Mouse (Mus musculus) midbrain, embryonic 10.5 days (tissue): ENCODE results near the gene Unc5cl. TPM values are rescaled to one million over a fixed set of nuclear protein-coding genes. Genes with fewer than 3 reads are reported as not detected.

Source experiments
- DNase-seq: peaks from one replicate; pipeline ENCODE4 v3.0.0-alpha.2; 2017; ENCODE audit warnings: low spot score
- H3K27ac ChIP-seq: fragments of 300-500 bp; sonication (generic); replicated peaks from 2 replicates; pipeline ENCODE4 v1.5.1; 2016; ENCODE audit warnings: mild to moderate bottlenecking
- H3K27me3 ChIP-seq: fragments of 300-500 bp; sonication (generic); 2 replicates; pipeline ENCODE4 v1.6.1; 2016; ENCODE audit warnings: low read depth, mild to moderate bottlenecking; ENCODE audit not compliant: poor library complexity, severe bottlenecking
- H3K36me3 ChIP-seq: fragments of 300-500 bp; sonication (generic); 2 replicates; pipeline ENCODE4 v1.6.1; 2016; ENCODE audit warnings: mild to moderate bottlenecking, moderate library complexity
- H3K4me1 ChIP-seq: fragments of 300-500 bp; sonication (generic); 2 replicates; pipeline ENCODE4 v1.6.1; 2016
- H3K4me3 ChIP-seq: fragments of 300-500 bp; sonication (generic); 2 replicates; pipeline ENCODE4 v1.5.1; 2016; ENCODE audit warnings: mild to moderate bottlenecking, moderate library complexity
- H3K9me3 ChIP-seq: fragments of 300-500 bp; sonication (generic); replicated peaks from 2 replicates; pipeline ENCODE4 v1.6.1; 2016; ENCODE audit warnings: mild to moderate bottlenecking
- WGBS: fragments of 180-500 bp; shearing (Covaris S2); methylation state at CpG from one replicate; pipeline ENCODE4 v1.1.7; 2016; 5-methylcytosine and 5-hydroxymethylcytosine counted together
- polyA plus RNA-seq: library from polyadenylated mRNA; unstranded; fragments of >200 nt; fragmentation: Nextera tagmentation; extraction: Ambion mirVana; gene quantifications from 2 replicates; pipeline ENCODE4 v1.2.1, GENCODE M21; 2016

The Unc5cl gene
- polyA plus RNA-seq, 1 experiment from 2014 or later = not detected

DNA sequence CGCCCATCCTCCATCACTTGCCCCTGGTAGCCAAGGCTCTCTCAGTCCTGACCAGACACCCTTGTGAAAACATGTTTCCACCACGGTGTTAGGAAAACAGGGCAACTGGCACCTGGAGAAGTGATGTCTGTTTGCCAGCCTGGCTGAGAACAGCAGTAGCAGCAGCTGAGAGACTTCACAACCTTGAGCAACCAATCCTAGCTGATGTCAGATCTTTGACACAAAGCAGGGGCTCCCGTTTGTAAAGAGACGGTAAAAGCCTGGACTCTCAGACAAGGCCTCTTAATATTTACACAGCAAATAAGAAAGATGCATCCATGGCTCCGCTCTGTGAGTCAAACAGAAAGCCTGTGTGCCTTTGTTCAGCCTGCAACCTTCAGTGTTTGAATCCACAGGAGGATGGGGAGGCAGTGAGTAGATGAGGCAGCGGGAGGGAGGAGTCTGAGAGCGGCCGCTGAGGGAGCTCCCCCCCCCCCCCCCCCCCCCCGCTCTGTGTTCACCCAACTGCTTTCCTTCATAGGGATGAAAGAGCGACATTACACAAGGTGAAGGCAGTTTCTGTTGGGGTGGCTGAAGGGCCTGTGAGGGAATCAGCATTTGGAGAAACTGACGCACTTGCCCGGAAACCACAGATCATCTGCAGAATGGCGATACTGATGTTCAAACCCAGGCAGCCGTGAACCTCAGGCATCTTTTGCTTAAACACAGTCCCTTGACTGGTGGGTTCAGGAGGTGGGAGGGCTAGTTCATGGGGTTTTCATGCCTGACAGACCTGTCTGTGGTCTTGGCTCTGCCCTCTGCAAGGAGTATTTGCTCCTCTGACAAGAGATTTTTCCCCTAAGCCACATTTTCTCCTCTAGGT lies 79.4 kb downstream of the Unc5cl start:
- 45% methylated on average over 14 of the region's 14 CpGs for WGBS
- DNase-seq = no peak
- Histone ChIP-seq H3K27me3 (no peaks in the 10 kb centered on the region), H3K36me3 (no peaks in the 10 kb centered on the region), H3K4me1 (peaks cover 13% of the 10 kb centered on the region), H3K27ac (peak overlapping the region; percentile 72), H3K4me3 (no peak overlapping the region), H3K9me3 (0 out of 2 replicates have a peak, but pooled peaks cover 5% of the 10 kb centered on the region)

DNA sequence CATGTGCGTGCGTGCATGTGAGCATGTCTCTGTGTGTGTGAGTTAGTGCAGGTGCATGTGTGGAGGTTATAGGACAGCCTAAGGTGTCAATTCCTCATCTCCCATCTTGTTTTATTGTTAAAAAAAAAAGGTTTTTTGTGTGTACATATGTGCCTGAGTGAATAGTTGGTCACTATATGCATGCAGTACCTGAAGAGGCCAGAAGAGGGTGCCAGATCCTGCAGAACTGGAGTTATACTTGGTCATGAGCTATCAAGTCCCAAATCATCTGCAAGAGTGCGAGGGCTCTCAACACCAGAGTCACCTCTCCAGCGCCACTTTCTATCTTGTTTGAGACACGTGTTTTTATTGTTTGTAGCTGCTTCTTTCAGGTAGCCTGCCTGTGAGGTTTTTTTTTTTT lies 83.6 kb downstream of the Unc5cl start:
- no peak overlapping the region for H3K4me3 ChIP-seq
- peak; percentile 48 for DNase-seq
- H3K27ac ChIP-seq = no peak overlapping the region
- H3K27me3 ChIP-seq = no peaks in the 10 kb centered on the region
- peaks cover 11% of the 10 kb centered on the region for H3K4me1 ChIP-seq
- 84% methylated on average over 5 of the region's 5 CpGs for WGBS
- H3K9me3 ChIP-seq = 0 out of 2 replicates have a peak, but pooled peaks cover 5% of the 10 kb centered on the region
- no peaks in the 10 kb centered on the region for H3K36me3 ChIP-seq

DNA sequence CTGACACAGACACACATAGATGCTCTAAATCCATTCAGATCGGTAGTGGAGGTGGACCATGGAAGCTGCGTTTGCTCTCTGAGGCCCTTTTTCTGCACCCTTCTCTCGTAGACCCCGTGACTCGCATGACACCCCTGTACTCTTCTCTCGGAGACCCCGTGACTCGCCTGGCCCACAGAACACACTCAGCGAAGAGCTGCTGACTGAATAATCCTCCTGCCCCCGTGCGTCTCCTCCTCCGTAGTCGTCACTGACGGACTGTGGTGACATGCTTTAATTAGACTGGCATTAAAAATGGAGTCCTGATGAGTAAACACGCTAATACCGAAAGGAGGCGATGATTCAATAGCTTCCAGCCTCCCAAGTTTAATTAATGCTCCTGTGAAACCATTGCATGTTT lies 84.6 kb downstream of the Unc5cl start:
- WGBS = 92% methylated on average over 17 of the region's 17 CpGs
- Histone ChIP-seq H3K4me1 (0 out of 2 replicates have a peak, but pooled peaks cover under 1% of the 10 kb centered on the region), H3K4me3 (no peak overlapping the region), H3K27ac (no peak overlapping the region), H3K27me3 (no peaks in the 10 kb centered on the region), H3K9me3 (0 out of 2 replicates have a peak, but pooled peaks cover 5% of the 10 kb centered on the region), H3K36me3 (no peaks in the 10 kb centered on the region)
- no peak for DNase-seq

DNA sequence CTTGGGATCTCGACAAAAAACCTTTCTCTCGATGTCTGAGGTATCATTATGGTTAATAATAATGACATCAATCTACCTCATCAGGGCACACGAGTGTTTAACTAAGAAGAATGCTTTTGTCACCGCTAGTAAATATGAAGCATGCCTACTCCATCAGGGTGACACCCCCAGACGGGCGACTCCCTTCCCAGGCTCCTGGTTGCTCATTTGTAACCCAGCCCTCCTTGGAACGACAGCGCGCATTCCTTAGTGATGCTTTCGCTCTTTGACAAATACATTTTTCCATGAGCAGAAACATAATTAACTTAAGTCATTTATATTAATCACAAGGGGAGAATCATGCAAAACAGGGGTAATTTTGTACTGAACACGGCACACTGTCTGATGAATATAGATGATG lies 88.0 kb downstream of the Unc5cl start:
- Histone ChIP-seq H3K4me3 (no peak overlapping the region), H3K27me3 (no peaks in the 10 kb centered on the region), H3K36me3 (no peaks in the 10 kb centered on the region), H3K27ac (no peak overlapping the region), H3K9me3 (0 out of 2 replicates have a peak, but pooled peaks cover 5% of the 10 kb centered on the region), H3K4me1 (peaks cover 5% of the 10 kb centered on the region; the same call in 1 of the 2 replicates)
- 91% methylated on average over 11 of the region's 11 CpGs for WGBS
- no peak for DNase-seq

DNA sequence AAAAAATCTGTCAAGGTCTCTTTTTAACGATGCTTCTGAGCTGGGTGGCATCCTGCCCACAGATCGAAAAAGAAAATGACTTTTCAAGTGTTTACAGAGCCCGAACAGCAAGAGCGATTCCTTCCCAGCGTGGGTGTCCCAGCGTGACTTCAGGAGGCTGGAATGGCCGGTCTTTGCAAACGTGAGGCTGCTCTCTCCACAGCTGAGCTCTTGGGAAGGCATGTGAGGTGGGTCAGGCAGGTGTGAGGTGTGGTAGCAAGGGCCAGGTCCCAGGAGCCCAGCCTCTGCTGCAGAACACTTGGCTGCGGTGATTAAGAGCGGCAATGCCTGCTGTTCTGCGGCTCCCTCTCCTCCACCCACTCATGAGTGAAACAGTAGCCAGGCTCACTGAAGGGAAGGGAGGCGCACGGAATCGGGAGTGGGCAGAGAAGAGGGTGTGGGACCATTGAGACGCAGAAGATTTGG lies 88.6 kb downstream of the Unc5cl start:
- no peak overlapping the region for H3K27ac ChIP-seq
- H3K27me3 ChIP-seq = no peaks in the 10 kb centered on the region
- peaks cover 5% of the 10 kb centered on the region; the same call in 1 of the 2 replicates for H3K4me1 ChIP-seq
- DNase-seq = no peak
- 0 out of 2 replicates have a peak, but pooled peaks cover 3% of the 10 kb centered on the region for H3K9me3 ChIP-seq
- WGBS = 81% methylated on average over 15 of the region's 15 CpGs
- no peak overlapping the region for H3K4me3 ChIP-seq
- H3K36me3 ChIP-seq = no peaks in the 10 kb centered on the region

DNA sequence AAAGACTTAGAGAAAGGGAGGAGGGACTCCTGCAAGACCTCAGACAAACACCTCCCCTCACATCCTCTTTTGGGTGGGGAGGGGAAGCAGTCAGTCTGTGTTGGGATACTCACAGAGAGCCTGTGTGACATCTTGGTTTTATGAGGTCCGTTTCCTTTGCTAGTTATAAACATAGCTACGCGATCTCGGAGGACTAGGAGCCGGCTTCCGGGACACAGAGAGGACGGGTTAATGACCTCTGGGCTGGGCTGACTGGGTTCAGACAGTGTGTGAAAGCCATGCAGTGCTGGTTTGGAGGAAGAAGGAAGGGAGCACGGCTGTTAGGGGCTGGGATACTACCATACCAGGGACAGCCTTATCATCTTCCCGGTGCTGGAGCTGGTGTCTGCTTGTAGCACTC lies 90.0 kb downstream of the Unc5cl start:
- DNase-seq = no peak
- no peak overlapping the region for H3K4me3 ChIP-seq
- 85% methylated on average over 9 of the region's 9 CpGs for WGBS

DNA sequence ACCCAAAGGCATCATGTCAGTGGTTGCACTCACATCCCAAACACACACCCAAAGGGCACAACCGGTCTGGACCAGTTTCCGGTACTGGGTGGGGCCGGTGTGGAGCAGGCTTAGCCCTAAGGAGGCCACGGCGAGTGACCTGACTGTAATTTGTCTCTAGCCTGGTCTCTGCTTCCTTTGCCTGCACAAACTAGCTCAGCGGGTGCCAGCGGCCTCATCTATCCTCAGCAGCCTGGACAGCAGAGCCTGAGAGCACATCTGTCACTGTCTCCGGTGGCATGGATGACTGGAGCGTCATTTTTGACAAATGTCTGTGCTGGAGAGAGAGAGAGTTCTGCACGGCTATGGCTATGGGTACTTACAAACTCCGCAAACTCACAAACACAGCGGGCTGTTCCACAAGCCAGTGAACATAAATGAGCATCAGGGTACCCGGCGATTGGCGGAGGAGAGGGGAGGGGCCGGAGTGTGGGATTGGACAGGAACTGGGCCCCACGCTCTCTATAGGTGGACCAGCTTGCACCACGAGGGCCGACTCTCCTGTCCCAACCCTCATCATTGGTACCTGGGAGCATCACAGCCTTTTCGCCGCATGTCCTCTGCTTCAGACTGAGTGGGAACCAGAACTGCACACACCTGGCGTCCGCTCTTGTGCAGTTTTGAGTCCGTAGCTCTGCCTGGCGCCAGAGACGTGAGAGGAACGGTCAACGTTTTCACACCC lies 90.7 kb downstream of the Unc5cl start:
- H3K9me3 ChIP-seq = no peaks in the 10 kb centered on the region
- H3K4me3 ChIP-seq = no peak overlapping the region
- no peak overlapping the region for H3K27ac ChIP-seq
- H3K27me3 ChIP-seq = no peaks in the 10 kb centered on the region
- no peaks in the 10 kb centered on the region for H3K36me3 ChIP-seq
- WGBS = 75% methylated on average over 28 of the region's 28 CpGs
- DNase-seq = no peak
- peaks cover 5% of the 10 kb centered on the region; the same call in 1 of the 2 replicates for H3K4me1 ChIP-seq

More for the DNA sequence above, 90.0 kb downstream of the Unc5cl start:
- Histone ChIP-seq H3K27ac (no peak overlapping the region), H3K4me1 (peaks cover 5% of the 10 kb centered on the region; the same call in 1 of the 2 replicates), H3K27me3 (no peaks in the 10 kb centered on the region), H3K36me3 (no peaks in the 10 kb centered on the region), H3K9me3 (no peaks in the 10 kb centered on the region)

DNA sequence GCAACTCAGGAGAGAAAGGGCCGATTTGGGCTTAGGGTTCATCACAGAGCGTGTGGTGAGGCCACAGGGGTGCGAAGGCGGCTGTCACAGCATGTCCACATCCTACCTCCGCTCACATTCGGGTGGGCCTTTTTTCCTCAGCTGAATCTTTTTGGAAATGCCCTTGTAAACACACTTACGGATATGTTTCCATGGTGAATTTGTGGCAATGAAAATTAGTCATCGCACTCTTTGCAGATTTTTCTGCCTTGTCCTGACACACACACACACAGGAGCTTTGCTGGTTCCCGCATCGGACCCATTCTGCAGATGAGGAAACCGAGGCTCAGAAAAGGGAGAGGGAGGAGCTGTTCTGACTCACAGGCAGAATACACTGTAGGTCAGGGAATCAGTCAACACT lies 91.3 kb downstream of the Unc5cl start:
- DNase-seq = no peak
- H3K36me3 ChIP-seq = no peaks in the 10 kb centered on the region
- H3K4me3 ChIP-seq = no peak overlapping the region
- H3K27ac ChIP-seq = no peak overlapping the region
- H3K27me3 ChIP-seq = no peaks in the 10 kb centered on the region
- WGBS = 89% methylated on average over 11 of the region's 11 CpGs
- no peaks in the 10 kb centered on the region for H3K9me3 ChIP-seq
- H3K4me1 ChIP-seq = peaks cover 5% of the 10 kb centered on the region; the same call in 1 of the 2 replicates

DNA sequence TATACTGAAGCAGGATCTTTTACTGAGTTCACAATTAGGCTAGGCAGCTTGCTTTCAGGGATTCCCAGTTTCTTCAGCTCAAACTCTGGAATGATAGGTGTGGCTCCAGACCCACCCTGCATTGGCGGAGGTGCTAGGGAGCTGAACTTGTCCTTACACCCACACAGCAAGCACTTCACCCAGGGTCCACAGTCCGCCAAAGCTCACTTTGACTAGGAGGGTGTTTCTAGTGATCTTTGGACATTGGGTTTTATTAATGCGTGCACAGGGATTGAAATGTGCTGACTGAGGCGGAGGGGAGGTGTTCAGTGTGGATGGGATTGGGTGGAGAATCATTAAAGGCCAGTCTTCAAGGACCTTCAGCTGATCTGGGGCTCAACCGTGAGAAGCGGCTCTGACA lies 93.0 kb downstream of the Unc5cl start:
- H3K27me3 ChIP-seq = no peaks in the 10 kb centered on the region
- no peak overlapping the region for H3K4me3 ChIP-seq
- peaks cover 5% of the 10 kb centered on the region; the same call in 1 of the 2 replicates for H3K4me1 ChIP-seq
- H3K9me3 ChIP-seq = no peaks in the 10 kb centered on the region
- no peaks in the 10 kb centered on the region for H3K36me3 ChIP-seq
- 89% methylated on average over 6 of the region's 6 CpGs for WGBS
- no peak overlapping the region for H3K27ac ChIP-seq
- no peak for DNase-seq

DNA sequence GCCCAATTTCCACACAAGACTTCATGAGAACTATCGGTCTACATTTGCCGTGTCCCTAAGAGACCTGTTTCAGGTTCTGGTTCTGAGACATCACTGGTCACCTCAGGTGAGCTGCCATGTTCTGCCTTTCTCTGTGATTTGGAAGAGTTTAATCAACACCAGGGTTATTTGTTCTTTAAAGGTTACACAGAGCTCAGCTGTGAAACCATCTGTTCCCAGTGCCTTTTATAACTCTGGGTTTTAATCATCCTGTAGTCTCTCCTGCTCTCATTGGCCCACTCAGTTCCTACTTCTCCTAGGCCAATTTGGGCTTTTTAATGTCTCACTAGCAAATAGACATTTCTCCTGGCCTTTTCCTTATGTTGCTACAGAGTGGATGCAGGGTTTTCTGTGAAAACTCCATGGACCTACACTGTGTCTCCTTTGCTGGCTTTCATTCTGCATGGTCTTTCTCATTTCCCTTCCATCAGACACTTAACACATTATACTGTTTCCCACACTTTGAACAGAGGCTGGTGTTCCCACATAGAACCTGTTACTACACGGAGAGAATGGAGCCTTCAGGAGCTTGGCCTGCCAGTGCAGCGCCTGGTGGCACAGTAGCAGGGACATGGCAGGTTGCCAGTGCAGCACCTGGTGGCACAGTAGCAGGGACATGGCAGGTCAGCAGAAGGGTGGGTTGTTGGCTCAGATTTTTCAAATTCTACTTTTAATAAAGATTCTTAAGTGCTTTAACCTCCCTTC lies 97.3 kb downstream of the Unc5cl start:
- H3K27ac ChIP-seq = no peak overlapping the region
- no peak for DNase-seq
- H3K36me3 ChIP-seq = no peaks in the 10 kb centered on the region
- H3K27me3 ChIP-seq = no peaks in the 10 kb centered on the region
- H3K4me3 ChIP-seq = no peak overlapping the region
- no peaks in the 10 kb centered on the region for H3K9me3 ChIP-seq
- 88% methylated on average over 4 of the region's 4 CpGs for WGBS
- H3K4me1 ChIP-seq = peaks cover 8% of the 10 kb centered on the region; the same call in 1 of the 2 replicates

DNA sequence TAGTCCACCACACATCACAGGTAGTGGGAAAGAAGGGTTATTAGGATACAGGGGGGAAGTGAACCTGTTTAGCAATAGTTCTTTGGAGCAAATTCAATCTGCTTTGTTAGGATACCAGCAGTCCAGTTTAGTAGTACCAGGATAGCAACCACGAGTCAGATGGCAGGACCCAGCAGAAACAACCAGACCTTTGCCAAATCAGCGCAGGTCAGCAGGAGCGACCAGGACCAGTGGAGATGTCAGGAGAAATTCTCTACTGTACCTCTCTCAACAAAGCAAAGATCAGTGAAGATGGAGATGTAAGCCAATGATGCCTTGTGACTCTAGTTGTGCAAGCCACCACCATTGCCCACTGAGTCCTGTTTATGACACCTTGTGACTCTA lies 97.8 kb downstream of the Unc5cl start:
- Histone ChIP-seq H3K27ac (no peak overlapping the region), H3K36me3 (no peaks in the 10 kb centered on the region), H3K27me3 (no peaks in the 10 kb centered on the region), H3K9me3 (no peaks in the 10 kb centered on the region), H3K4me1 (peaks cover 8% of the 10 kb centered on the region; the same call in 1 of the 2 replicates), H3K4me3 (no peak overlapping the region)
- DNase-seq = no peak
- WGBS = 89% methylated on average over 3 of the region's 3 CpGs

DNA sequence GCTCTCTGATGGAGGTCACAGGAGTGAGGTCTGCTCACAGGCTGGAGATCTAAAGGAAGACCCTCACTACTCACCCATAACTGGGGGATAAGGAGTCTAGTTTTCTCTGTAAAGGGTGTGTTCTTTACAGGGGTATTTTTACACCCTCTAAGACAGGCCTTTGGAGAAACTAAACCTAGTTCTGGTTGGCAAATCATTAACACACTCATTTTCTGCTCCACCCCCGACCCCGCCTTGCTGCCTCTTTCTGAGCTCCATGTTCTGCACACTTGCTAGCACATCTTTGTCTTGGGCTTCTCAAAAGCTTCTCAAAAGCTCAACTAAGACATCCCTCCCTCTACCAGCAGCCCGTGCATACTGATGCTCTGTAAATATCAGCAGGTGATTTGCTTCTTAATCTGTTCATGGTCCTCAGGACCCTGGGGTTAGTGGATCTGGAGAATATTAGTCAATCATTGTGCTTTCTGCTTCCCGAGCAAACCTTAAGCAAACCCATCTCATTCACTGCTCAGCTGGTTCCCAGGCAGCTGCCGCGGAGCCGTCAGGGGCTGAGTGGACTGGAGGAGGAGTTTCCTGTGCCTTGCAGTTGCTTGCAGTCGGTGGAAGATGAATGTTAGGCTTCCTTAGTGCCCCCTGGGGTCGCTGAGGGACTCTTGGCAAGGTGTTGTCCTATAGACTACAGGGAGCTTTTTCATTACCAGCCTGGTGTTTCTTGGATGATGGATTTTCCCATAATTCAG lies 101.7 kb downstream of the Unc5cl start:
- no peak overlapping the region for H3K27ac ChIP-seq
- H3K4me1 ChIP-seq = peaks cover 8% of the 10 kb centered on the region; the same call in 1 of the 2 replicates
- no peaks in the 10 kb centered on the region for H3K27me3 ChIP-seq
- no peak for DNase-seq
- 38% methylated on average over 9 of the region's 9 CpGs for WGBS
- no peak overlapping the region for H3K4me3 ChIP-seq
- no peaks in the 10 kb centered on the region for H3K9me3 ChIP-seq
- no peaks in the 10 kb centered on the region for H3K36me3 ChIP-seq
